Mouse (Mus musculus) frontal cortex, postnatal 10 days (tissue): ENCODE results near the gene Pmm1.
"Not testable (repeated sequence)": the region's sequence is repeated elsewhere in the genome, so short reads cannot be mapped to it uniquely, and the experiment has no call there.

Experiments used
- DNase-seq, 2 experiments: peaks; one replicate each; pipeline ENCODE4 v3.0.0; 2022; ENCODE audit warnings: low spot score in 2 of 2, mixed read lengths in 1 of 2

Gene Pmm1

DNA sequence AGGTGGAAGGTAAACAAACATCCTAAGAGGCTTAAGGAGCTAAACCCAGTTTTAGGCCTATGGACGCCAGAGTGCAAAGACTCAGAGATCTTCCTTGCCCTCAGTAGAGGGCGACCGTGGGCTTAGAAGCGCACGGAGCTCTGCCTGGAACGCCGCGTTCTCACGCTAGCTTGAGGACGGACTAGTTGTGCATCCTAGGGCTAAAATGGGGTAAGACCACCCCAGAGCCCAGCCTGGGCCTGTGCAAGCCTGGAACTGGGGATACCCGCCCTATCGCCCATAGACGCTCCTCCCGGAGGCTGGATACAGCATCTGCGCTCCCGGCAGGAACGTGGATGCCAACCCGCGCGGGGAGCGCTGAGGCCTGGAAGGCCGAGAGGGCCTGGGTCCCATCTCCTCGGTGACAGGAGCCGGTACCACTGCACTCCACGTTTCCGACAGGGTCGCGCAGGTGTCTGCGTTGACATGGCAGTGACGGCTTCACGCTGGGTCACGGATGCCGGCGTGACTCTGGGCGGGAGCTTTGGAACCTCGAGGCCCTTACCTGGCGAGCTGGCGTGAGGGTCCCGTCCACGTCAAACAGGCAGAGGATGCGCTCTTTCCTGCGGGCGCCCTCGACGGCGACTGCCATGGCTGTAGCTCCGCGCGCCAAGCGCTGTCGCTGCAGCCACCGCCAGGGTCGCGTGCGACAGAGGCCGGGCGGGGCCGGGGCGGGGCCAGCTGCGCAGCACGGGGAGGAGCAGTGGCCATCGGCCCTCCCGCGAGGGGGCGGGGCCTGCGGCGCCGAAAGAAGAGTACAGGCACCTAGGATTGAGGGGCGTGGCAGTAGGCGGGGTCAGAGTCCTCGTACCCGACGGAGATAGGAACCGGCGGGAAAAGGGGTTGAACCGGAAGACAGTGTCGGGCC is at the start of gene Pmm1:
Gene Pmm1 (minus strand): TSS at position 760 of the 907 bp plus-strand sequence.
- DNase-seq, result peak; percentile 97 to 98

DNA sequence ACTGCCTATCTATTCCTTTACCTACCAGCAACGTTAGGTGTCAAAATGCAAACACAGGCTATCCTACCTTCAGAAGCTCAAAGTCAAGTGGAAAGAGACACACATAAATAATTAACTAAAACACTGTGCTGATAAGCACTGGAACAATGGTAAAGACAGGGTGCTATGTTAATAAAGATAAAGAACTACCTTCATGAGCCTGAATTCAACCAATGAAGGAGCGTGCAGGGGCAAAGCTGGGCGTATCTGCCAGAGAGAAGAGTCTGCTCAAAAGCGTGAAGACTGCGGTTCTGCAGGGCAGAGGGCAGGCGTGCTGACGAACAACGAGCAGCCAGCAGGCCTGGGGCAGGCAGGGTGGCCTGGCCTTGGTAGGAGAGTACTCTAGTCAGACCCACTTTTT is 43.5 kb upstream of the Pmm1 start:
- DNase-seq, result no peak

- no peak for DNase-seq
These were observed 33.3 kb upstream of the Pmm1 start for GRCm38 (mm10) chr15:81993992-81994391.

- no peak for DNase-seq
These were observed 29.8 kb upstream of the Pmm1 start for GRCm38 (mm10) chr15:81990549-81990948.

DNA sequence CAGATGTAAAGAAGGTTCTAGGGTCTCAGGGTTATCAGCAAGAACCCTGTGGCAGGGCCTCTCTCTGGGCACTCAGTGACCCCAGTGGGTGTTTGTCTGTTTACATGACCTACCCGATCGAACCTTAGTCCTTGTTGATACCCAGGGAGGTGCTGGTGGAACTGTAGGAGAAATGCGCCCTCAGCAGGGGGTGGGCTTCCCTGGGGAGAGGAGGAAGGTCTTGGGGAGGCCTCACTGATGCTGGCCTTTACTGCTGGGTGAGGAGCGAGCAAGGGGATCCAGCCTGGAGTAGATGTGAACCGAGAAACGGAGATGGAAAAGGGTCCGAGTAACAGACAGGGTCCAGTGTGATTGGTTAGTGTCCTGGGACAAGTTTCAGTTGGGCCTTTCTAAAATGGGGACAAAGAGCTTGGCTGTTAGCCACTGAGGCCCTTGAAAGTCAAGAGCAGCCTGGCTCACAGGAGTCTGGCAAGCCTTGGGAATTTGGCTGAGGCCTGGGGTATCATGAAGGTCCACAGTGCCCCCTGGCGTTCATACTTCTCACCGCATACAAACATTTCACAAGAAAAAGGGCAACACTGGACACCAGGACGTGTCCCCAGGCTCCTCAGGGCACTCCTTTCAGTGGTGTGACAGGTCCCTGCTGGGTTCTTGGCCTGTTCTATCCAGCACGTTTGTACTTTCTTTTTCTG is 28.8 kb upstream of the Pmm1 start:
- DNase-seq, result peak; percentile 71 to 81

DNA sequence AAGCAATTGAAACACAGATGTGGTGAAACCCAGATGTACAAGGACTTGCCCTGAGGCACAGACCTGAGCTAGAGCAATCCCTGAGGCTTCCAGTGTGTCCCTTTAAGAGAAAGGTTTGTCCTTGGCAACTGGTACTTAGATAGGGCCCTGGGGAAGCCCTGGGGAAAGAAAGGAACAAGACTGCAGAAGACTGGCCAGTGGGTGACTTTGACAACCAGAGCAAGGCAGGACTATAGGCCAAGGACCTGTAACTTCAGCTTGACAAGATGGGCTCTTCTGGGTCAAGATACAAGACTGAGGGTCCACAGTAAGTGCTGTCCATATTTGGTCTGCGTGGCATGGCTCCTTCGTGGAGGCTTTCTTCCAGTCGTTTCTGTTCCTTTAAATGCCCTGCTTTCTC is 26.9 kb upstream of the Pmm1 start, which contains the start of gene Xrcc6:
Gene Xrcc6 (plus strand): TSS at position 190 of the 400 bp plus-strand sequence.
- DNase-seq, result no peak

- no peak for DNase-seq
These were observed 24.8 kb upstream of the Pmm1 start for GRCm38 (mm10) chr15:81985267-81986161.

DNA sequence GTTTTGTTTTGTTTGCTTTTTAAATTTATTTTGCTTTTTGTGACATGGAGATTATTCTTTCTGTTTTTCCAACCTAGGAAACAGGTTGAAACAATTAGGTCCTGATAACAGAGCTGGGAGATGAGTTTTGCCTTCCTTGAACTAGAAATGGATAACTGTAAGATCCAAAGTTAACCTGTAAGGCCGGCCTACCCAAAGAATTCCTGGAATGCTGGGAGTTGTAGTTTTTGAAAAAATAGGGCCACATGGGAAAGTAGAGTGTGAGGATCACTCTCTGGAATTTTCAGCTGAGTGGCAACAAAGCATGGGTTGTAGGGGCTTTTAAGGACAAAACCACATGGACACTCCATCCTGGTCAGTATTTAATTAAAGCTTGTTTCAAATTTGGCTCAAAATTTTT is 21.4 kb upstream of the Pmm1 start:
- no peak for DNase-seq

DNA sequence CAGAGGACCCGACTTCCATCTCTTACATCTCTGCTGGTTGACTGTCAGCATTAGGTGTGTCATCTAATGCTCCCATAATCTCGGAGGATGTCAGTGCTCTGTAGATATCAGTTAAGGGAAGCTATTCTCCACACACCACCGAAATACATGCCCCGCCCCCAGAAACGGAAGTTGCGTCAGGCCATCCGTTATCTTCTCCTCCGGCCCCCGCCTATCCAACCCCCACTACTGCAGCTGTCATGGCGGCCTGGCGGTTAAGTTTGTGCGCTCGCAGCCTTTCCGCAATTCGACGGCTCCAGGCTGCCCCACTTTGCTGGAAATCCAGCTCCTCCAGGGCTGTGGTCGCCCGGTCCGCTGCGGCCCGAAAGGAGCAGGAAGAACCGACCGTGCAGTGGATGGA is 19.6 kb upstream of the Pmm1 start, which contains the start of gene 1700029P11Rik:
Gene 1700029P11Rik (plus strand): TSS at position 220 of the 400 bp plus-strand sequence.
- no peak for DNase-seq

DNA sequence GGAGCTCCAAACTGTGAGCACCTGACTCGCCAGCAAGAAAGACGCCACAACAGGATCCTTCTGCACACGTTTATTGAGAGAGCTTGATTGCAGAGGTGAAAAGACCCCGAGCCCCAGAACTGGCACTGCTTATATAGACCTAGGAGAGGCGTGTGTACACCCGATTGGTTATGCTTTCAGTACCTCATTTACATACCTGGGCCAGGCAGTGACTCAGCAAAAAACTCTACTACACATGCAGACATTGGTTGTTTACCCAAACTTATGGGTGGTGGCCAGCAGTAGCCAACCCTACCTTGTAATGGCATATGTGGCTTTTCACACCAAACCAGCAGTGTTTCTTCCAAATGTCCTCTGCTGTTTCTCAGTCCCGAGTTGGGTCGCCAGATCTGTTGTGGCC is 14.4 kb upstream of the Pmm1 start:
- not testable (repeated sequence) for DNase-seq

GRCm38 (mm10) chr15:81970498-81970897 is 9.8 kb upstream of the Pmm1 start:
- not testable (repeated sequence) for DNase-seq

- DNase-seq, result not testable (repeated sequence)
These were observed 8.9 kb upstream of the Pmm1 start for GRCm38 (mm10) chr15:81969635-81970034.

- no peak for DNase-seq
These were observed 8.4 kb upstream of the Pmm1 start for GRCm38 (mm10) chr15:81969173-81969572.

DNA sequence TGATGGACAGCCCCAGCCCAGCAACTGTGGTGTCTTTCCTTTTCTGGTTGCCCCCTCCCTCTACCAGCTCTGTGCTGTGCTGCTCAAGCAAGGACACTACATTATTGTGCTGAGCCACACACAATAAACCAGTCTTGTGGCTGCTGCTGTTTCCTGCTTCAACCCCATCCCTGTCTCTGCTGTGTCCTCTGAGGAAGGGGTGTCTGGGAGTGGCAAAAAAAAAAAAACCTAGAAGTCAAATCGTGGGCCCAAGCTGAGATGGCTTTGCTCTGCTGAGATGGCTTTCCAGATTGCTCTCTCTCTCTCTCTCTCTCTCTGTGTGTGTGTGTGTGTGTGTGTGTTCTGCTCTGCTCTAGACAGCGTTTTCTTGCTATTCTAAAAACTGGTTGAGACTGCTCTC is 7.7 kb upstream of the Pmm1 start:
- DNase-seq, result no peak

DNA sequence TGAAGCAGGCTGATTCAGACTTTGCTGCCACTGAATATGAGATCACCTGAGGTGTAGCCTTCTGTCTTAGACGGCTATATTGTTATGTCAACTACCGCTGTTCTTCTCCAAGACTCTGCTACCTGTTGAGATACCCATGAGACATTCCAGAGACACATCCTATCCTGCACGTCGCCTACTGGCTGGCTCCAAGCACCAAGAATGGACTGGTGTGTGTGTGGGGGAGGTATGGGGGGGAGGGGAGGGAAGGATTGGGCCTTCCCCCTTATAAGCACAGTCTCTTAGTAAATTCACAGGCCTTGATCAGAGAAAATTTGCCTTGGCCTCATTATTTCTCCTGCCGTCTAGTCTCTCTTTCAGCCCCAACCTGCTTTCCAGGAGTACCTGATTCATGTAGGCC is 7.1 kb upstream of the Pmm1 start:
- DNase-seq, result no peak

DNA sequence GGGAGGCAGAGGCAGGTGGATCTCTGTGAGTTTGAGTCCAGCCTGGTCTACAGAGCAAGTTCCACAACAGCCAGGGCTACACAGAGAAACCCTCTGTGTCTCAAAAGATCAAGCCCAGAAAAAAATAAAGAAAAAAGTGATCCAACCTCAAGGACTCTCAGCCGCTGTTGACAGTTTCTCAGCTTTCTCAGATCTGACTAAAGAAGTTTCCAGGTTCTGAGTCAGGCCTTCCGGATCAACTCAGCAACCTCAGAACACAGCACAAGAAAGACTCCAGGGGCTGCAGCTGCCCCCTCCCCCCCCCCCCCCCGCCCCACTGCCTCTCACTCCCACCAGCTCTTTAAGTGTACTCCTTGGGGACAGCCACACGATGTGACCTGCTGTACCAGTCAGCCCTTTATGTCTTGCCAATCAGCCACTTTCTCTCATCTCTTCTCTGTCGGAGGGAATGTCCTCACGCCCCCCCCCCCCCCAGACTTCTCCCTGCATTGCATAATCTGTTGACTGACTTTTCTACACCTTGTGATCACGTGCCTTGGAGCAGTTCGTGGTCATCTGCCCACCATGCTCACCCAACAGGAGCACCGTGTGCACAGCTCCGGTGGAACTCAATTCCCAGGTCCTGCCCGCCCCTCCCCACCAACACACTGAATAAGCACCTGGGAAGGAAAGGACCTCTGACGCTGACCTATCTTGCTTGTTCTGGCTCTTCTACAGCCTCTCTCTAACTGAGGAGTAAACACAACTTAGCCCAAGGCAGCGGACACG is 5.5 kb upstream of the Pmm1 start:
- DNase-seq, result no peak

GRCm38 (mm10) chr15:81964980-81965545 is 4.3 kb upstream of the Pmm1 start:
- no peak for DNase-seq

GRCm38 (mm10) chr15:81964262-81964661 is 3.5 kb upstream of the Pmm1 start:
- DNase-seq, result no peak

GRCm38 (mm10) chr15:81961078-81961451 is 335 bp upstream of the Pmm1 start:
- DNase-seq, result no peak

DNA sequence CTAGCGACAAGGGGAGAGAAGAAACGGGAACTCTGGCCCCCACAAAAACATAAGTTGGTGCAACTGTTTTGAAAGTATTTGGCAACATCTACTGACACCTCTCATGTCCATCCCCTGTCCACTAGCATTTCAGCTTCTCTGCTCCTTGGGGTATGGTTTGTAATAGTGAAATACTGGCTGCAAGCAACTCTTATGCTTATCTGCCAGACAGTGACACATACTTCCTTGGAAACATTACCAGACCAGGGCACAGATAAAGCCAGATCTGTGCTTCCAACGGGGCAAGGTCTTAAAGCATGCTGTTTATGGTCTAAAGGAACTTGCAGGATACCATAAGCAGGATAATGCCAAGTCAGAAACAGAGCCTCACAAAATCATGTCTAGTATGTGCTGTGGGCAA is 1.8 kb downstream of the Pmm1 start:
- DNase-seq, result no peak

- no peak for DNase-seq
These were observed 3.1 kb downstream of the Pmm1 start for GRCm38 (mm10) chr15:81957598-81957997.
